Mouse (Mus musculus): ENCODE data around the gene Il27. TPM values are rescaled to one million over a fixed set of nuclear protein-coding genes. Genes with fewer than 3 reads are reported as not detected.

Il27 gene
- polyA plus RNA-seq, 1 experiment from 2014 or later, result not detected

GRCm38 (mm10) chr7:126576946-126577345, 17.8 kb downstream of the Il27 start:
- Histone ChIP-seq H3K4me3 (replicated peaks) (no peak overlapping the region), H3K9me3 (replicated peaks) (no peaks in the 10 kb centered on the region), H3K27ac (no peak overlapping the region), H3K36me3 (peaks cover 38% of the 10 kb centered on the region), H3K9ac (no peak overlapping the region), H3K27me3 (no peaks in the 10 kb centered on the region), H3K4me1 (peaks cover 2% of the 10 kb centered on the region; the same call in 1 of the 2 replicates), H3K4me2 (no peak overlapping the region)
- ATAC-seq (replicated peaks; ENCODE audit: low FRiP score), result no peak
- WGBS, result 61% methylated on average over 8 of the region's 8 CpGs

GRCm38 (mm10) chr7:126566094-126566765, 28.5 kb downstream of the Il27 start, which contains the start of gene Eif3c:
Gene Eif3c (minus strand): TSS chr7:126566411.
- Histone ChIP-seq H3K9ac (peak within 1 kb of the TSS; percentile 68), H3K36me3 (peaks cover 36% of the 10 kb centered on the region), H3K4me2 (peak within 1 kb of the TSS; percentile 61), H3K27me3 (no peaks in the 10 kb centered on the region), H3K4me1 (peaks cover 11% of the 10 kb centered on the region; the same call in 1 of the 2 replicates), H3K9me3 (replicated peaks) (no peaks in the 10 kb centered on the region), H3K27ac (peak within 1 kb of the TSS; percentile 84), H3K4me3 (replicated peaks) (peak within 1 kb of the TSS; percentile 74)
- ATAC-seq (replicated peaks; ENCODE audit: low FRiP score), result peak; percentile 97
- WGBS, result under 1% methylated on average over 46 of the region's 46 CpGs

GRCm38 (mm10) chr7:126565693-126566092, 29.0 kb downstream of the Il27 start:
- ATAC-seq (replicated peaks; ENCODE audit: low FRiP score), result no peak; the same call in 1 of the 2 replicates
- no peaks in the 10 kb centered on the region for H3K9me3 ChIP-seq (replicated peaks)
- peaks cover 42% of the 10 kb centered on the region for H3K36me3 ChIP-seq
- H3K4me1 ChIP-seq, result peaks cover 11% of the 10 kb centered on the region; the same call in 1 of the 2 replicates
- H3K4me3 ChIP-seq (replicated peaks), result peak overlapping the region; percentile 74
- 0% methylated on average over 28 of the region's 28 CpGs for WGBS
- H3K27ac ChIP-seq, result peak overlapping the region; percentile 84
- peak overlapping the region; percentile 61 for H3K4me2 ChIP-seq
- no peaks in the 10 kb centered on the region for H3K27me3 ChIP-seq
- H3K9ac ChIP-seq, result peak overlapping the region; percentile 68

- WGBS, result 97% methylated on average over 5 of the region's 5 CpGs
- no peak for ATAC-seq (replicated peaks; ENCODE audit: low FRiP score)
- no peak overlapping the region for H3K27ac ChIP-seq
These were observed 38.1 kb downstream of the Il27 start for GRCm38 (mm10) chr7:126556635-126557034.

GRCm38 (mm10) chr7:126554796-126555195, 39.9 kb downstream of the Il27 start:
- Histone ChIP-seq H3K36me3 (peaks cover 98% of the 10 kb centered on the region), H3K9me3 (replicated peaks) (no peaks in the 10 kb centered on the region), H3K9ac (no peak overlapping the region), H3K4me3 (replicated peaks) (no peak overlapping the region), H3K27ac (no peak overlapping the region), H3K4me1 (no peaks in the 10 kb centered on the region), H3K4me2 (no peak overlapping the region), H3K27me3 (no peaks in the 10 kb centered on the region)
- no peak for ATAC-seq (replicated peaks; ENCODE audit: low FRiP score)
- 98% methylated on average over 1 of the region's 1 CpGs for WGBS

More at GRCm38 (mm10) chr7:126556635-126557034, 38.1 kb downstream of the Il27 start:
- H3K27me3 ChIP-seq, result no peaks in the 10 kb centered on the region
- H3K4me3 ChIP-seq (replicated peaks), result no peak overlapping the region
- no peaks in the 10 kb centered on the region for H3K9me3 ChIP-seq (replicated peaks)
- H3K9ac ChIP-seq, result no peak overlapping the region
- peaks cover 98% of the 10 kb centered on the region for H3K36me3 ChIP-seq
- H3K4me1 ChIP-seq, result no peaks in the 10 kb centered on the region
- H3K4me2 ChIP-seq, result no peak overlapping the region

GRCm38 (mm10) chr7:126545631-126546030, 49.1 kb downstream of the Il27 start:
- 94% methylated on average over 2 of the region's 2 CpGs for WGBS
- peaks cover 72% of the 10 kb centered on the region for H3K36me3 ChIP-seq

GRCm38 (mm10) chr7:126541661-126542060, 53.1 kb downstream of the Il27 start:
- Histone ChIP-seq H3K4me3 (replicated peaks) (no peak overlapping the region), H3K4me1 (no peaks in the 10 kb centered on the region), H3K9ac (no peak overlapping the region), H3K9me3 (replicated peaks) (no peaks in the 10 kb centered on the region), H3K27me3 (peaks cover 6% of the 10 kb centered on the region), H3K4me2 (no peak overlapping the region), H3K36me3 (peaks cover 32% of the 10 kb centered on the region), H3K27ac (no peak overlapping the region)
- 77% methylated on average over 1 of the region's 1 CpGs for WGBS
- no peak for ATAC-seq (replicated peaks; ENCODE audit: low FRiP score)

More at GRCm38 (mm10) chr7:126545631-126546030, 49.1 kb downstream of the Il27 start:
- H3K4me3 ChIP-seq (replicated peaks), result no peak overlapping the region
- ATAC-seq (replicated peaks; ENCODE audit: low FRiP score), result no peak
- H3K9ac ChIP-seq, result no peak overlapping the region
- H3K4me1 ChIP-seq, result no peaks in the 10 kb centered on the region
- H3K27ac ChIP-seq, result no peak overlapping the region
- no peak overlapping the region for H3K4me2 ChIP-seq
- no peaks in the 10 kb centered on the region for H3K9me3 ChIP-seq (replicated peaks)
- H3K27me3 ChIP-seq, result no peaks in the 10 kb centered on the region

Small RNAs within 50 kb of the gene (microRNA-seq; reads per million reads assigned to microRNA genes)
- 0.59 reads per million for gene Mir7059

Other genes with a start within 250 kb of the Il27 start
- 2.3 and 3.0 TPM in 2 replicates for gene Lat, start 225.4 kb downstream of the Il27 start, polyA plus RNA-seq (2015; fragmentation: Nextera tagmentation; extraction: Ambion mirVana)
- gene Spns1, start 217.5 kb downstream of the Il27 start, polyA plus RNA-seq (2015; fragmentation: Nextera tagmentation; extraction: Ambion mirVana), result 58.9 and 70.8 TPM in 2 replicates
- 2.8 and 2.9 TPM in 2 replicates for gene Nfatc2ip, start 198.2 kb downstream of the Il27 start, polyA plus RNA-seq (2015; fragmentation: Nextera tagmentation; extraction: Ambion mirVana)
- gene Cd19, start 180.1 kb downstream of the Il27 start, polyA plus RNA-seq (2015; fragmentation: Nextera tagmentation; extraction: Ambion mirVana), result 0.12 and 0.44 TPM in 2 replicates
- 34.5 and 35.7 TPM in 2 replicates for gene Rabep2, start 166.2 kb downstream of the Il27 start, polyA plus RNA-seq (2015; fragmentation: Nextera tagmentation; extraction: Ambion mirVana)
- gene Atp2a1, start 131.8 kb downstream of the Il27 start, polyA plus RNA-seq (2015; fragmentation: Nextera tagmentation; extraction: Ambion mirVana), result 13.4 and 25.1 TPM in 2 replicates
- 52.7 and 56.0 TPM in 2 replicates for gene Sh2b1, start 119.5 kb downstream of the Il27 start, polyA plus RNA-seq (2015; fragmentation: Nextera tagmentation; extraction: Ambion mirVana)
- 154 and 156 TPM in 2 replicates for gene Tufm, start 107.6 kb downstream of the Il27 start, polyA plus RNA-seq (2015; fragmentation: Nextera tagmentation; extraction: Ambion mirVana)
- gene Atxn2l, start 91.5 kb downstream of the Il27 start, polyA plus RNA-seq (2015; fragmentation: Nextera tagmentation; extraction: Ambion mirVana), result 49.3 and 51.7 TPM in 2 replicates
- gene Eif3c, start 28.5 kb downstream of the Il27 start, polyA plus RNA-seq (2015; fragmentation: Nextera tagmentation; extraction: Ambion mirVana), result 231 and 236 TPM in 2 replicates
- 0.72 and 0.82 TPM in 2 replicates for gene Apobr, start 10.0 kb downstream of the Il27 start, polyA plus RNA-seq (2015; fragmentation: Nextera tagmentation; extraction: Ambion mirVana)
- 36.0 and 38.8 TPM in 2 replicates for gene Cln3, start 9.1 kb downstream of the Il27 start, polyA plus RNA-seq (2015; fragmentation: Nextera tagmentation; extraction: Ambion mirVana)
- 9.7 and 13.6 TPM in 2 replicates for gene Nupr1, start 35.9 kb upstream of the Il27 start, polyA plus RNA-seq (2015; fragmentation: Nextera tagmentation; extraction: Ambion mirVana)
- 48.2 and 55.0 TPM in 2 replicates for gene Sgf29, start 54.4 kb upstream of the Il27 start, polyA plus RNA-seq (2015; fragmentation: Nextera tagmentation; extraction: Ambion mirVana)
- gene Sult1a1, start 81.5 kb upstream of the Il27 start, polyA plus RNA-seq (2015; fragmentation: Nextera tagmentation; extraction: Ambion mirVana), result 6.2 and 8.3 TPM in 2 replicates
- gene Bola2, start 100.5 kb upstream of the Il27 start, polyA plus RNA-seq (2015; fragmentation: Nextera tagmentation; extraction: Ambion mirVana), result 144 and 146 TPM in 2 replicates
- 12.9 and 13.1 TPM in 2 replicates for gene Slx1b, start 100.8 kb upstream of the Il27 start, polyA plus RNA-seq (2015; fragmentation: Nextera tagmentation; extraction: Ambion mirVana)
- gene Coro1a, start 112.8 kb upstream of the Il27 start, polyA plus RNA-seq (2015; fragmentation: Nextera tagmentation; extraction: Ambion mirVana), result 17.9 and 24.3 TPM in 2 replicates
- 63.8 and 73.2 TPM in 2 replicates for gene Mapk3, start 164.7 kb upstream of the Il27 start, polyA plus RNA-seq (2015; fragmentation: Nextera tagmentation; extraction: Ambion mirVana)
- 1.8 and 1.9 TPM in 2 replicates for gene Gdpd3, start 171.4 kb upstream of the Il27 start, polyA plus RNA-seq (2015; fragmentation: Nextera tagmentation; extraction: Ambion mirVana)
- gene Ypel3, start 182.0 kb upstream of the Il27 start, polyA plus RNA-seq (2015; fragmentation: Nextera tagmentation; extraction: Ambion mirVana), result 81.5 and 82.2 TPM in 2 replicates
- 0.37 and 0.51 TPM in 2 replicates for gene Tbx6, start 186.5 kb upstream of the Il27 start, polyA plus RNA-seq (2015; fragmentation: Nextera tagmentation; extraction: Ambion mirVana)
- gene Ppp4c, start 197.6 kb upstream of the Il27 start, polyA plus RNA-seq (2015; fragmentation: Nextera tagmentation; extraction: Ambion mirVana), result 257 and 272 TPM in 2 replicates
- gene Fam57b, start 202.7 kb upstream of the Il27 start, polyA plus RNA-seq (2015; fragmentation: Nextera tagmentation; extraction: Ambion mirVana), result 0.52 and 0.54 TPM in 2 replicates
- not detected in 2 replicates for gene 4930451I11Rik, start 236.7 kb upstream of the Il27 start, polyA plus RNA-seq (2015; fragmentation: Nextera tagmentation; extraction: Ambion mirVana)